Mouse (Mus musculus) midbrain, postnatal 0 days (tissue): ENCODE results near the gene Dcbld1. TPM values are rescaled to one million over a fixed set of nuclear protein-coding genes. Genes with fewer than 3 reads are reported as not detected.

Experiments used
- ATAC-seq: fragments of 200-750 bp; cut with Nextera tagmentation; 2 replicates; pipeline ENCODE4 v1.8.0; 2017; ENCODE audit warnings: moderate number of reproducible peaks, mild to moderate bottlenecking, moderate TSS enrichment, moderate library complexity; ENCODE audit not compliant: low FRiP score
- DNase-seq: peaks from one replicate; pipeline ENCODE4 v3.0.0-alpha.2; 2015; ENCODE audit warnings: low spot score
- H3K27ac ChIP-seq: fragments of 300-500 bp; sonication (generic); 2 replicates; pipeline ENCODE4 v1.5.1; 2014; ENCODE audit warnings: low read depth, mild to moderate bottlenecking, low read length, mixed read lengths
- H3K27me3 ChIP-seq: fragments of 300-500 bp; sonication (generic); 2 replicates; pipeline ENCODE4 v1.6.1; 2014; ENCODE audit warnings: low read length, control low read depth, mixed read lengths; ENCODE audit not compliant: insufficient read depth
- H3K36me3 ChIP-seq: fragments of 300-500 bp; sonication (generic); 2 replicates; pipeline ENCODE4 v1.6.1; 2014; ENCODE audit warnings: low read length, control low read depth, mixed read lengths; ENCODE audit not compliant: insufficient read depth
- H3K4me1 ChIP-seq: fragments of 300-500 bp; sonication (generic); 2 replicates; pipeline ENCODE4 v1.6.1; 2014; ENCODE audit warnings: mild to moderate bottlenecking, control low read depth, antibody characterized with exemption, low read length, mixed read lengths; ENCODE audit not compliant: insufficient read depth
- H3K4me2 ChIP-seq: fragments of 300-500 bp; sonication (generic); 2 replicates; pipeline ENCODE4 v1.6.1; 2014; ENCODE audit warnings: low read depth, mild to moderate bottlenecking, low read length, mixed read lengths; ENCODE audit not compliant: poor library complexity, severe bottlenecking
- H3K4me3 ChIP-seq: fragments of 300-500 bp; sonication (generic); 2 replicates; pipeline ENCODE4 v1.5.1; 2014; ENCODE audit warnings: low read depth, mild to moderate bottlenecking, low read length, moderate library complexity
- H3K9ac ChIP-seq: fragments of 300-500 bp; sonication (generic); replicated peaks from 2 replicates; pipeline ENCODE4 v1.6.1; 2014; ENCODE audit warnings: mild to moderate bottlenecking, low read length, moderate library complexity, mixed read lengths; ENCODE audit not compliant: poor library complexity, severe bottlenecking
- H3K9me3 ChIP-seq: fragments of 300-500 bp; sonication (generic); 2 replicates; pipeline ENCODE4 v1.6.1; 2016; ENCODE audit warnings: low read length, control low read depth
- CTCF ChIP-seq: IDR thresholded peaks from 2 replicates; pipeline ENCODE4 v1.5.1; 2016; ENCODE audit warnings: antibody characterized with exemption, mild to moderate bottlenecking
- whole genome bisulfite sequencing: fragments of 180-500 bp; shearing (Covaris S2); extraction: QIAGEN DNeasy Blood & Tissue Kit; methylation state at CpG from one replicate; pipeline ENCODE4 v1.1.7; 2014; 5-methylcytosine and 5-hydroxymethylcytosine counted together
- polyA plus RNA-seq: library from polyadenylated mRNA; unstranded; fragments of >200 nt; fragmentation: Nextera tagmentation; extraction: Ambion mirVana; gene quantifications from 2 replicates; pipeline ENCODE4 v1.2.1, GENCODE M21; 2015
- total RNA-seq: library from RNA; depleted of rRNA; stranded (reverse); fragments of >200 nt; gene quantifications from 2 replicates; pipeline ENCODE4 v1.2.3, GENCODE M21; 2014; rRNA removed

Gene Dcbld1
- total RNA-seq (11.8 and 12.6 TPM in 2 replicates), polyA plus RNA-seq (19.3 and 20.5 TPM in 2 replicates)

- no peak for TF ChIP-seq CTCF
- H3K36me3 ChIP-seq: no peaks in the 10 kb centered on the region
- no peaks in the 10 kb centered on the region for H3K27me3 ChIP-seq
- DNase-seq: peak; percentile 59
- peak within 1 kb of the TSS; percentile 90 for H3K4me2 ChIP-seq
- peak within 1 kb of the TSS; percentile 88 for H3K4me3 ChIP-seq
- 2% methylated on average over 34 of the region's 60 CpGs for WGBS
- no peaks in the 10 kb centered on the region for H3K9me3 ChIP-seq
- H3K9ac ChIP-seq: peak within 1 kb of the TSS; percentile 79
- peak; percentile 90 for ATAC-seq
- no peaks in the 10 kb centered on the region for H3K4me1 ChIP-seq
- 0 out of 2 replicates have a peak within 1 kb of the TSS, but pooled peaks have one; percentile 62 for H3K27ac ChIP-seq
Observed at GRCm38 (mm10) chr10:52233301-52233968, at the start of gene Dcbld1. TSS of gene Dcbld1 (plus strand) at chr10:52233619.

GRCm38 (mm10) chr10:52185900-52186299, 47.5 kb upstream of the Dcbld1 start:
- Histone ChIP-seq H3K4me2 (no peak overlapping the region), H3K36me3 (no peaks in the 10 kb centered on the region), H3K27ac (no peak overlapping the region), H3K4me1 (no peaks in the 10 kb centered on the region), H3K27me3 (no peaks in the 10 kb centered on the region), H3K9me3 (no peaks in the 10 kb centered on the region), H3K4me3 (no peak overlapping the region), H3K9ac (no peak overlapping the region)
- ATAC-seq (no peak), DNase-seq (no peak)
- 84% methylated on average over 4 of the region's 4 CpGs for WGBS
- no peak for TF ChIP-seq CTCF

GRCm38 (mm10) chr10:52194957-52195852, 38.2 kb upstream of the Dcbld1 start, which contains the start of gene Ros1:
TSS of gene Ros1 (minus strand) at chr10:52195244.
- no peak for TF ChIP-seq CTCF
- H3K4me1 ChIP-seq: no peaks in the 10 kb centered on the region
- no peak within 1 kb of the TSS for H3K4me3 ChIP-seq
- no peak within 1 kb of the TSS for H3K4me2 ChIP-seq
- DNase-seq: no peak
- H3K9me3 ChIP-seq: no peaks in the 10 kb centered on the region
- no peaks in the 10 kb centered on the region for H3K36me3 ChIP-seq
- H3K9ac ChIP-seq: no peak within 1 kb of the TSS
- no peaks in the 10 kb centered on the region for H3K27me3 ChIP-seq
- WGBS: 85% methylated on average over 7 of the region's 7 CpGs
- no peak within 1 kb of the TSS for H3K27ac ChIP-seq
- ATAC-seq: no peak

- 78% methylated on average over 2 of the region's 2 CpGs for WGBS
- no peaks in the 10 kb centered on the region for H3K4me1 ChIP-seq
- H3K9ac ChIP-seq: no peak overlapping the region
Observed at GRCm38 (mm10) chr10:52204006-52204405, 29.4 kb upstream of the Dcbld1 start.

GRCm38 (mm10) chr10:52215267-52215818, 18.1 kb upstream of the Dcbld1 start:
- Histone ChIP-seq H3K9me3 (no peaks in the 10 kb centered on the region), H3K9ac (no peak overlapping the region), H3K27me3 (no peaks in the 10 kb centered on the region), H3K4me2 (no peak overlapping the region), H3K4me3 (no peak overlapping the region), H3K27ac (no peak overlapping the region), H3K36me3 (no peaks in the 10 kb centered on the region), H3K4me1 (no peaks in the 10 kb centered on the region)
- no peak for TF ChIP-seq CTCF
- ATAC-seq: no peak
- DNase-seq: no peak
- WGBS: 69% methylated on average over 2 of the region's 2 CpGs

More at GRCm38 (mm10) chr10:52204006-52204405, 29.4 kb upstream of the Dcbld1 start:
- Histone ChIP-seq H3K27me3 (no peaks in the 10 kb centered on the region), H3K4me2 (no peak overlapping the region), H3K9me3 (no peaks in the 10 kb centered on the region), H3K36me3 (no peaks in the 10 kb centered on the region), H3K27ac (no peak overlapping the region), H3K4me3 (no peak overlapping the region)
- no peak for DNase-seq
- no peak for ATAC-seq
- no peak for TF ChIP-seq CTCF
